Mouse (Mus musculus): ENCODE data around the gene Aarsd1. TPM values are rescaled to one million over a fixed set of nuclear protein-coding genes. Genes with fewer than 3 reads are reported as not detected.

The Aarsd1 gene
- polyA plus RNA-seq, 1 experiment, result 84.8 TPM

DNA sequence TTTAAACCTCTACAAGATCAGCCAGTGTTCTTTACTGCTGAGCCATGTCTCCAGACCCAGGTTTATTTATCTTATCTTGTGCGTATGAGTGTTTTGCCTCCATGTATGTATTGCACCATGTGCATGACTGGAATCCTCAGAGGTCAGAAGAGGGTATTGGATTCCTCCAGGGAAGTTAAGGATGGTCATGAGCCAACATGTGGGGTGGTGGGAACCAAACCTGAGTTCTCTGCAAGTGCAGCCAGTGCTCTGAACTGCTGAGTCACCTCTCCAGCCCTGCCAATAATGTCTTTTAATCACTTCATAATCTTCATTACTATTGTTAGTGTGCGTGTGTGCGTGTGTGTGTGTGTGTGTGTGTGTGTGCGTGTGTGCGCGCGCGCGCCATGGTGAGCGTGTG is 34.1 kb upstream of the Aarsd1 start:
- no peak for TF ChIP-seq GATA1 (IDR thresholded peaks at IDR 0.05; ENCODE audit: low read length)

DNA sequence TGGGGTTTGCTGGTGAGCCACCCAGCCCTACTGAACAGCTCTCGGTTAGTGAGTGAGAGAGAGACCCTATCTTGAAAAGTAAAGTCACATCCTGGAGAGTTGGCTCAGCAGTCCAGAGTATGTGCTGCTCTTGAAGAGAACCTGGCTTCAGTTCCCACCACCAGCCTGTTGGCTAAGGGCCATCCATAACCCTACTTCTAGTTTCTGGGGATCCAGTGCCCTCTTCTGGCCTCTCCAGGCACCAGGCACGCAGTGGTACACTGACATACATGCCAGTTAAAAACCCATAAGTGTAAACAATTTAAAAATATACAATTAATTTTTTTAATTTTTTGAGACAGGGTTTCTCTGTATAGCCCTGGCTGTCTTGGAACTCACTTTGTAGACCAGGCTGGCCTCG is 33.0 kb upstream of the Aarsd1 start:
- no peak for TF ChIP-seq GATA1 (IDR thresholded peaks at IDR 0.05; ENCODE audit: low read length)

- TF ChIP-seq GATA1 (IDR thresholded peaks at IDR 0.05; ENCODE audit: low read length), result no peak
These were observed 31.5 kb upstream of the Aarsd1 start for GRCm38 (mm10) chr11:101448899-101449298.

- TF ChIP-seq GATA1 (IDR thresholded peaks at IDR 0.05; ENCODE audit: low read length), result no peak
These were observed 30.9 kb upstream of the Aarsd1 start, which contains the start of gene Ifi35 for GRCm38 (mm10) chr11:101448274-101448746. Ifi35 (plus strand) TSS chr11:101448407.

GRCm38 (mm10) chr11:101447786-101448185 is 30.4 kb upstream of the Aarsd1 start:
- no peak for TF ChIP-seq GATA1 (IDR thresholded peaks at IDR 0.05; ENCODE audit: low read length)

DNA sequence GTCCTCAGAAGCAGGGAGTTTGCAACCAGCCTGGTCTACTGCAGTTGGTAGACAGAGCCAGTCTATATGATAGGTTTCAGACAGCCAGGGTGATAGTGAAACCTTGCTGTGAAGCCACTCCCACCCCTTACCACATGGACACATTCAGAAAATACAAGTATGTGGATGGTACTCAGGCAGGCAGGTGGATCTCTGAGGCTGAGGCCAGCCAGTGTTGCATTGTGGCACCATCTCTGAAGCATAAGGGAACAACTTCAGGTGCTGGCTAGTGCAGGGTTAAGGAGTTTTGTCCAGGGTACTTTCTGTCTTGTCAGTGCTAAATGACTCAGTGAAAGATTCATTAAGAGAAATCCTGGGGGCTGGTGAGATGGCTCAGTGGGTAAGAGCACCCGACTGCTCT is 28.9 kb upstream of the Aarsd1 start:
- TF ChIP-seq GATA1 (IDR thresholded peaks at IDR 0.05; ENCODE audit: low read length), result no peak

DNA sequence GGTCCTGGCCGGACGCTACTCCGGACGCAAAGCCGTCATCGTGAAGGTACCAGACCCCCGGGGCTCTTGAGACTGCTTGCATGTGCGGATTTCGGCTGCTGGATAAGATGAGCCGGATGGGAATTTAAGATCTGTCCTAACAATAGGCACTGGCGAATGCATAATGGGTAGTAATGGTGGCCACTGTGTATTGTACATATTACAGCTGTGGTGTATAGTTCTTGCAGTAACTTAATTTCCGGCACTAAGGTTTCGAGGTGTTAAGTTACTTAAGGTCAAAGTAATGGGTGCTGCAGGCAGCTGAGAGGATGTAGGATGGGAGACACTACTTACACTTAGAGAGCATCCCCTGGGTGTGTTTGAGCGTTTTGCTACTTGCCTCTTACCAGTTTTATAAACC is 25.3 kb upstream of the Aarsd1 start:
- TF ChIP-seq GATA1 (IDR thresholded peaks at IDR 0.05; ENCODE audit: low read length), result no peak

DNA sequence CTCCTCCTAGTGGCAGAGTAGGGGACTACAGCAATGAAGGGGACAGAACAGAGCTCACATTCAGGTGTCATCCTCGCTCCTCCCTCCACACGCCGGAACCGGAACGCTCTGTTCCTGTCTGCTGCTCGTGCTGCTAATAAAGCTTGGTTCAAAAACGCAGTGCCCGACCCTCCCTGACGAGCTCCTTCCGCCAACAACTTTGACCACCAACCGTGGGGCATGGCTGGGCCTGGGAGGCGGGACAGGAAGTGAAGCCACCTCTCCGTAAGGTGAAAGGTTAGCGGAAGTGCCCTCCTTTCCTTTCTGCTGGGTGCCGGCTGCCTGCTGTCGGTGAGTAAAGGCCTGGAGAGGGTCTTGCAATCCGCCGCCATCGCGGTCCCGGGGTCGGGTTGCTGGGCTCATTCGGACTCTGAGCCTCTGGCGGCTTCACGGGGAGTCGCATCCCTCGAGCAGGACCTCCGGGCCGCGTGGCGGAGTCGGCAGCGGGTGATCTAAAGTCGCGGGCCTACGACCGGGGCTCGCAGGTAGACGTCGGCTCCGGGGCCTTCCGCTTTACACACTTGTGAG is 24.8 kb upstream of the Aarsd1 start, which contains the start of gene Rpl27:
Rpl27 (plus strand) TSS at position 172 of the 567 bp plus-strand sequence.
- no peak for TF ChIP-seq GATA1 (IDR thresholded peaks at IDR 0.05; ENCODE audit: low read length)

DNA sequence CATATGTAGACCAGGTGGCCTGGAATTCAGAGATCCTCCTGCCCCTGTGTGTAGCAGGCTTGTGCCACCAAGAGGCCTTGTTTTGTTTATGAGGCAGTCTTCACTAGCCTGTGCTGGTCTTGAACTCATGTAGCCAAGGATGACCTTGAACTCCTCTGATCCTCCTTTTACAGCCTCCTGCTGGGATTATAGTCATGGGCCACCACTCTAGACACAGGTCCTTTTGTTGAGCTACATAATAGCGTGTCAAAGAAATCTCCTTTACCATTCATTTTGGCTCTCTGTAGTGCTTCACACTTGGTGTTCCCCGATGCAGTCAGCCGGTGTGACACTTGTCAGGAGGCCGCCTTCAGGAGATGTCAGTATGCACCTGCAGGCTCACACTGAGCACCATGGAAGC is 19.5 kb upstream of the Aarsd1 start:
- TF ChIP-seq GATA1 (IDR thresholded peaks at IDR 0.05; ENCODE audit: low read length), result no peak

DNA sequence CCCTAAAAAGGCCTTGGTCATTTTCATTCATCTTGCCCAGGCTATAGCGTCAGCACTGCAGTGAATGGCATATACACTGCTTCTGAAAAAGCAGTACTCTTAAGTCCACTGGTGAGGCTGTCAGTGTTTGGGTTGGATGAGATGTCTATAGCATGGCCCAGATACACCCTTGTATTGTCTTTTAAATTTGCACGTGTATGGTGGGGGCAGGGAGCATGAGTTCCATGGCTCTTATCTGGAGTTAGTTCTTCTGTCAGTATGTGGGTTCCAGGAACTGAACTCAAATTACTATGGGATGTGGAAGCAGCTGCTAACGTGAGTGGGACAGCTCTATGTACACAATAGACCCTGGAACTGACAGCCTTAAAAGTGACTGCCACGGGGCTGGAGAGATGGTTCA is 18.4 kb upstream of the Aarsd1 start:
- no peak for TF ChIP-seq GATA1 (IDR thresholded peaks at IDR 0.05; ENCODE audit: low read length)

GRCm38 (mm10) chr11:101433396-101433795 is 16.0 kb upstream of the Aarsd1 start:
- TF ChIP-seq GATA1 (IDR thresholded peaks at IDR 0.05; ENCODE audit: low read length), result no peak

DNA sequence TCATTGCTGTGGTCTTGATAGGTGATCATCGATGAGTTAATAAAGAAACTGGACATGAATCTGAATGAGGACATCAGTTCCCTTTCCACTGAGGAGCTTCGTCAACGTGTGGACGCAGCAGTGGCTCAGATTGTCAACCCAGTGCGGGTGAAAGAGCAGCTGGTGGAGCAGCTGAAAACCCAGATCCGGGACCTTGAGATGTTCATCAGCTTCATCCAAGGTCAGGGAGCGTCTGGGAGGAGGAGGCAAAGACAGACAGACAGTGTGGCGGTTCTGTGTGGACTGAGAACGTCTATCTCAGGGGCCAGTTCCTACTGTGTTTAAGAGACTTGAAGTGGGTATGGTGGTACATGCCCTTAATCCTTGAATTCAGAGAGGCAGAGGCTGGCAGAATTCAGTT is 13.9 kb upstream of the Aarsd1 start:
- no peak for TF ChIP-seq GATA1 (IDR thresholded peaks at IDR 0.05; ENCODE audit: low read length)

DNA sequence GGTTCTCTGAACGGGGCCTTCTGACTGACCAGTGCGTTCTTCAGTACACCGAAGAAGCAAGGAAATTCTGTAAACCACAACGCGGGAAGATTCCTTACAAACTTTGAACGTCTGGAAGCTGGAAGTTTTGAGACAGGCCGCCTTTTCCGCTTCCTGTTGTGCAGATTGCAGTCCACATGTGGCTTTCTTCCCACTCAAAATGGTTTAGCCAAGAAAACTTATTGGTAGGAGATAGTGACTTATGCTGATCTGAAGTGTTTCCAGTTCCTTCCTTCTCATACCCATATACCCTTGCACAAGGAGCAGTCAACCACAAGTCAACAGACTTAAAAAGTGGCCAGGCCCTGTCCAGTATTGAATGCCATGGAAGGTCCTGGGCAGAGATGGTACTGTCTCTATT is 8.8 kb upstream of the Aarsd1 start:
- no peak for TF ChIP-seq GATA1 (IDR thresholded peaks at IDR 0.05; ENCODE audit: low read length)

GRCm38 (mm10) chr11:101424925-101425813 is 7.8 kb upstream of the Aarsd1 start, which contains the start of the genes Rundc1 and Ptges3l:
Rundc1 (plus strand) TSS chr11:101425085.
Ptges3l (minus strand) TSS chr11:101425333.
- TF ChIP-seq GATA1 (IDR thresholded peaks at IDR 0.05; ENCODE audit: low read length), result no peak

DNA sequence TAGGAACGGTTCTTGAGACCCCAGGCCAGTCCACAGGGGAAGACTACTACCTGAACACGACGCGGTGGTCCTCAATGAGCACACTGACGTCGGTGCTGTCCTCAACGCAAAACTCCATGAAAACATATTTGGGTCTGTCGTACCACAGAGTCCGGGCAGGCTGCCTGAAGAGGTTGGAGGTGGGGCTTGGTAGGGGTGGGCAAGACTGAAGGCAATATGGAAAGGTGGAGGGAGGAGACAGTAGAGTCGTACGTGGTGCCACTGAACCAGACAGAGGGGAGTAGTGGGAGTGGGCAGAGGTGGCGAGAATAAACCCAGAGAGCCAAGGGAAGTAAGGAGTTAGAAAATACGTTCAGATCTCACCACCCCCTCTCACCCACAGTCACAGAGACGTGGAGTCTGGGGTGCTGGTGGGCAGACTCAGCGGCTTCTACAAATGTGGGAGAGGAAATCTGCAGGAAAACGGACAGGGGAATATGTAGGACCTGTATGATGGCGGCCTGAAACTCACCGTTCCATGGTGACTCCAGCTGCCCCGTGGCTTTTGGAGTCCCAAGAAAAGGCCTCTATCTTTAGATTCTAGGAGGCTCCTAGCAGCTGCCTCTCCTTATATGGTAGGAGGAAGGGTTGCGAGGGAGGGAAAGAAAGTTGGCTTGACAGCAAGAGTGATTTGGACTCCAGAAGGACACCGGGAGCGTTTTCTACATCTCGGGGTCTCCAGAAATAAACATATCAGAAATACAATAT is 6.9 kb upstream of the Aarsd1 start, which contains the start of gene Gm27029:
Gm27029 (minus strand) TSS at position 692 of the 747 bp plus-strand sequence.
- no peak for TF ChIP-seq GATA1 (IDR thresholded peaks at IDR 0.05; ENCODE audit: low read length)

DNA sequence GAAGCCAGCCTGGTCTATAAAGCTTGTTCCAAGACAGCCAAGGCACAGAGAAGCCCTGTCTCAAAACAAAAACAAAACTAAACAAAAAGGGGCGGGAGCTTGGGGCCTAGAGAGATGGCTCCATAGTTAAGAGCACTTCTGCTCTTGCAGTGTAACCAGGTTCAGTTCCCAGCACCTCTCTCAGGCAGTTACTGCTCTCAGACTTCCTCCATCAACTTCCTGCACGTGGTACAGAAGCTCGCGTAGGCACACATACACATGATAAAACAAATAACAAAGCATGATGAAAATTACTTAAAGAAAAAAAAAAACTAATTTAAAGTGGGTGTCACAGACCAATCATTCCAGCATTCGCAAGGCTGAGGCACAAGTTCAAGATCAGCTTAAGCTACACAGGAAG is 2.7 kb upstream of the Aarsd1 start:
- no peak for TF ChIP-seq GATA1 (IDR thresholded peaks at IDR 0.05; ENCODE audit: low read length)

All from G1E-ER4 (cell line).